ENCODE assay signal across 21 mouse cellular contexts in genomic region chr2:59962579-59962978, GRCm38 (mm10).
A peak's percentile ranks its signal among the peaks of the same experiment; 100 is the strongest.
DNase-seq lines count a peak whose midpoint lies in the region; ATAC-seq lines count a peak whose summit lies in the region.
"Had no signal": no experiment of that assay in that cellular context is flagged by ENCODE, and none has a peak within 500 bp of the region (broad histone marks: within the 10 kb centered on the region; RNA-seq: fewer than 3 reads in every experiment).

No protein-coding gene starts in this region.

- no peaks in the 10 kb centered on the region for H3K27me3 ChIP-seq in heart, embryonic 12.5 days (replicated peaks)
- no peaks in the 10 kb centered on the region for H3K27me3 ChIP-seq in heart, embryonic 16.5 days (ENCODE audit: control insufficient read depth, insufficient read depth, low read length)
- no peaks in the 10 kb centered on the region for H3K27me3 ChIP-seq in limb, embryonic 15.5 days
- H3K27me3 ChIP-seq: embryonic facial prominence, embryonic 15.5 days; hindbrain, embryonic 15.5 days had no signal

- WGBS in heart, embryonic 12.5 days = 46% methylated on average over 4 of the region's 4 CpGs
- 35% methylated on average over 4 of the region's 4 CpGs for WGBS in heart, embryonic 16.5 days
- WGBS in limb, embryonic 15.5 days = 76% methylated on average over 4 of the region's 4 CpGs

- H3K4me1 ChIP-seq in heart, embryonic 12.5 days (replicated peaks) = peaks cover 40% of the 10 kb centered on the region
- H3K4me1 ChIP-seq in heart, embryonic 16.5 days (ENCODE audit: control insufficient read depth, insufficient read depth, low read length) = peaks cover 20% of the 10 kb centered on the region
- H3K4me1 ChIP-seq in limb, embryonic 15.5 days = no peaks in the 10 kb centered on the region
- H3K4me1 ChIP-seq: embryonic facial prominence, embryonic 15.5 days; forebrain, embryonic 10.5 days; hindbrain, embryonic 15.5 days had no signal

- H3K36me3 ChIP-seq in heart, embryonic 12.5 days = peaks cover 24% of the 10 kb centered on the region
- H3K36me3 ChIP-seq in heart, embryonic 16.5 days (ENCODE audit: control insufficient read depth, insufficient read depth) = peaks cover 14% of the 10 kb centered on the region
- H3K36me3 ChIP-seq in limb, embryonic 15.5 days = peaks cover 22% of the 10 kb centered on the region

- no peaks in the 10 kb centered on the region for H3K9me3 ChIP-seq in heart, embryonic 12.5 days (replicated peaks)
- H3K9me3 ChIP-seq in heart, embryonic 16.5 days (replicated peaks; ENCODE audit: control insufficient read depth, low read length) = no peaks in the 10 kb centered on the region
- H3K9me3 ChIP-seq in limb, embryonic 15.5 days = no peaks in the 10 kb centered on the region
- H3K9me3 ChIP-seq: embryonic facial prominence, embryonic 15.5 days; forebrain, embryonic 10.5 days; hindbrain, embryonic 15.5 days had no signal

- DNase-seq in heart, adult 9 months (ENCODE audit: low spot score in 2 of 2) = no peak
- no peak for DNase-seq in heart, postnatal 4 days
- DNase-seq in retina, postnatal 1 day = no peak
- DNase-seq: adrenal gland, adult 2 months; adrenal gland, postnatal 25 days; cerebellum, adult 18-20 months; cerebellum, adult 9-11 months; cerebellum, postnatal 36 days; gastrocnemius, adult 2 months; gastrocnemius, postnatal 25 days; heart, adult 11 months; kidney, adult 2 months had no signal

- H3K9ac ChIP-seq in heart, embryonic 12.5 days = no peak overlapping the region
- H3K9ac ChIP-seq in heart, embryonic 16.5 days (ENCODE audit: low read length) = no peak overlapping the region
- no peak overlapping the region for H3K9ac ChIP-seq in limb, embryonic 15.5 days
- H3K9ac ChIP-seq: embryonic facial prominence, embryonic 15.5 days; hindbrain, embryonic 15.5 days had no signal

- ATAC-seq in heart, embryonic 12.5 days (ENCODE audit: insufficient number of reproducible peaks, low FRiP score) = no peak
- ATAC-seq in heart, embryonic 16.5 days (replicated peaks; ENCODE audit: extremely low read depth, insufficient read depth, low FRiP score) = 0 out of 2 replicates have a peak, but pooled peaks have one; percentile 55
- no peak for ATAC-seq in limb, embryonic 15.5 days (ENCODE audit: insufficient number of reproducible peaks, low FRiP score, low TSS enrichment, low read depth)
- ATAC-seq: forebrain, embryonic 14.5 days; intestine, embryonic 16.5 days had no signal

- H3K4me2 ChIP-seq in heart, embryonic 12.5 days = no peak overlapping the region
- no peak overlapping the region for H3K4me2 ChIP-seq in heart, embryonic 16.5 days (ENCODE audit: low read depth, low read length)
- H3K4me2 ChIP-seq in limb, embryonic 15.5 days = no peak overlapping the region
- H3K4me2 ChIP-seq: embryonic facial prominence, embryonic 15.5 days; hindbrain, embryonic 15.5 days had no signal

- H3K4me3 ChIP-seq in heart, embryonic 12.5 days = no peak overlapping the region
- no peak overlapping the region for H3K4me3 ChIP-seq in heart, embryonic 16.5 days (ENCODE audit: low read length)
- no peak overlapping the region for H3K4me3 ChIP-seq in limb, embryonic 15.5 days
- H3K4me3 ChIP-seq: embryonic facial prominence, embryonic 15.5 days; erythroblast, embryonic 14.5 days; forebrain, embryonic 10.5 days; gastrocnemius, adult 2 months; hindbrain, embryonic 15.5 days had no signal

- H3K27ac ChIP-seq in heart, embryonic 12.5 days (ENCODE audit: poor library complexity, severe bottlenecking) = peak overlapping the region; percentile 57
- H3K27ac ChIP-seq in heart, embryonic 16.5 days (ENCODE audit: low read length) = peak overlapping the region; percentile 65
- 0 out of 2 replicates have a peak overlapping the region, but pooled peaks have one; percentile 8 for H3K27ac ChIP-seq in limb, embryonic 15.5 days
- H3K27ac ChIP-seq: forebrain, embryonic 10.5 days; gastrocnemius, adult 2 months; hindbrain, embryonic 15.5 days had no signal

Comparison
In these comparisons a context has a peak if more than half of its experiments do, and no peak if none do; other contexts are left out.
1. H3K27ac ChIP-seq: peak in every context shown above with its lines; median percentile 65 in heart, embryonic 16.5 days; 57 in heart, embryonic 12.5 days; 8 in limb, embryonic 15.5 days.